8 mouse cellular contexts compared by ENCODE assay signal in the genomic region with DNA sequence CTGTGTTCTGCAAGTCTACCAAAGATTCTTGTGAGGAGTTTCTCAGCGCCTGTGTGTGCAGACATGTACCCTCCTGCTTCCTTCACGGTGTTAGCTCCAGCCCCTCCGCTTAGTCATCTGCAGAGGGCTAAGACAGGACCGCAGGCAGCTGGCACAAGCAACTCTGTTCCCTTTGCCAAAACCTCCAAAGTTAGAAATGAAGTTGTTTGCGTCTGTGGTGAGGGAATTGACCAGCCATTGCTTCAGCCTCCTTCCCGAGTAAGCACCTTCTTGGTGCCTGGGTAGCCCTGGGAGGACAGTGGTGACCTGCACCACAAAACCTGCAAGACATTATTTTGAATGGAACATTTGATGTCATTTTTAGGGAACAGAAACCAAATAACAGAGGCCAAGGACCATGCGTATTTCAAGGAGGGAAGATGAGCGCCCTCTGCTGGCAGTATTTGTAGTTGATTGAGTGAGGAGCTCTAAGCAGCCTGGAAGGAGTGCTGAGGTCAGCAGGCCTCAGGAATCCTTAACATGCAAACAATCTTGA. TPM values are rescaled to one million over a fixed set of nuclear protein-coding genes. Genes with fewer than 3 reads are reported as not detected.
A peak's percentile ranks its signal among the peaks of the same experiment; 100 is the strongest.
DNase-seq lines count a peak whose midpoint lies in the region; ATAC-seq lines count a peak whose summit lies in the region.

No protein-coding gene starts in this region.

- no peaks in the 10 kb centered on the region for H3K27me3 ChIP-seq in hindbrain, embryonic 15.5 days

- H3K27ac ChIP-seq in hindbrain, embryonic 15.5 days (replicated peaks): 0 out of 2 replicates have a peak overlapping the region, but pooled peaks have one; percentile 31

- no peaks in the 10 kb centered on the region for H3K9me3 ChIP-seq in hindbrain, embryonic 15.5 days

- no peak overlapping the region for H3K4me2 ChIP-seq in hindbrain, embryonic 15.5 days

- H3K4me1 ChIP-seq in hindbrain, embryonic 15.5 days (replicated peaks): no peaks in the 10 kb centered on the region

- DNase-seq in T-cell, adult 2 months (ENCODE audit: low spot score): peak; percentile 69
- peak; percentile 70 for DNase-seq in cerebellum, adult 9-11 months
- peak; percentile 58 to 73 for DNase-seq in frontal cortex, postnatal 14 days (ENCODE audit: low spot score in 2 of 2)
- peak; percentile 73 for DNase-seq in left cerebral cortex, adult 11 months (ENCODE audit: low spot score)
- DNase-seq in right cerebral cortex, postnatal 25 days: peak; percentile 69
- peak; percentile 65 to 79 for DNase-seq in urinary bladder, postnatal 36 days (ENCODE audit: low spot score in 2 of 2)

- no peak overlapping the region for H3K4me3 ChIP-seq in hindbrain, embryonic 15.5 days

- H3K9ac ChIP-seq in hindbrain, embryonic 15.5 days: no peak overlapping the region

- WGBS in hindbrain, embryonic 15.5 days: 45% methylated on average over 8 of the region's 8 CpGs

- ATAC-seq in hindbrain, embryonic 15.5 days (ENCODE audit: low FRiP score, low read depth): peak; percentile 45; the same call in 1 of the 2 replicates
- peak; percentile 97 for ATAC-seq in megakaryocyte, adult 5-6 weeks (ENCODE audit: poor library complexity, severe bottlenecking)

- H3K36me3 ChIP-seq in hindbrain, embryonic 15.5 days: peaks cover 3% of the 10 kb centered on the region; the same call in 1 of the 2 replicates

RNA-seq across cellular contexts. Expression of gene Nfu1, which starts 6.4 kb away (rescaled TPM):
- polyA plus RNA-seq in hindbrain, embryonic 15.5 days (2015; fragmentation: Nextera tagmentation; extraction: Ambion mirVana): 138 and 141 TPM in 2 replicates
- total RNA-seq in megakaryocyte, adult 5-6 weeks (2015): 88.7 and 104 TPM in 2 replicates
- 72.6 and 99.3 TPM in 2 replicates for total RNA-seq in megakaryocyte, adult 5-6 weeks (2017)

RNA-seq across cellular contexts. Expression of gene Gfpt1, which starts 40.1 kb away (rescaled TPM):
- polyA plus RNA-seq in hindbrain, embryonic 15.5 days (2015; fragmentation: Nextera tagmentation; extraction: Ambion mirVana): 20.2 and 20.5 TPM in 2 replicates
- total RNA-seq in megakaryocyte, adult 5-6 weeks (2015): 21.9 and 22.1 TPM in 2 replicates
- 16.4 and 25.2 TPM in 2 replicates for total RNA-seq in megakaryocyte, adult 5-6 weeks (2017)
